Mouse (Mus musculus): Measurements from ENCODE around the gene 6330409D20Rik.

The 6330409D20Rik gene

DNA sequence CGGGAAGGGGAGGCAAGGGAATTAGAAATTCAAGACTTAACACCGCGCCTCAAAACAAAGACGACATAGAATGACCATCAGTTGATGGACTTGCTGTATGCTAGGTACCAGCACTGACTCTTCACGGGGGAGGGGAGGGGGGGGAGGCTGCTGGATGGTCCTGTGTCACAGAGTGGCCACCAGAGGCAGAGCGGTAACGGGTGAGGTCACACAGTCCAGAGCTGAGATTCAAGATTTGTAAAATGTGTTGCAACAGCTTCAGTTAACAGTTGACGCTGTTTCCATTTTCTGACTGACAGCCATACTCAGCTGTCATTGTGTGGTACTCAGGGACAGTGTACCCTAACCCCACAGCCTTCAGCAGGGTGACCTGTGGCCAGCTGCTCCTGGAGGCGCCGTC lies 11.4 kb upstream of the 6330409D20Rik start:
- DNase-seq = no peak

GRCm38 (mm10) chr2:32751665-32752033 lies 10.8 kb upstream of the 6330409D20Rik start:
- DNase-seq = no peak

- peak; percentile 88 for DNase-seq
Observed at GRCm38 (mm10) chr2:32750887-32751664, 10.3 kb upstream of the 6330409D20Rik start.

DNA sequence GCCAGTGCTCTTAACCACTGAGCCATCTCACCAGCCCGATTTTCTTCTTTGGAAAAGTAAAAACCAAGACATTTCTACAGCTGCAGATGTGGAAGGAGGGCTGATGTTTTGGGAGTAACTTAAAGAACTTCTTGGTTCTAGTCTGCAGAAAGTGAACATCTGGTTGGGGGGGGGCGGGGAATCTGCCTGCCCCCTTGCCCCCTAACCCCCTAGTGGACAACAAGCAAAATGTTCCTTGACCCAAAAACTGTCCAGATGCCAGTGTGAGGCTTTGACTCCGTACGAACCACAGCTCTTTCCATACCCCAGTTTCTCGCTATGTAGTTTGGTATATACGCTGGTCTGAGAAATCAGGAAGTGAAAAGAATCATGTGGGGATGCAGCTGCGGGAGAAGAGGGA lies 9.4 kb upstream of the 6330409D20Rik start:
- DNase-seq = no peak

DNA sequence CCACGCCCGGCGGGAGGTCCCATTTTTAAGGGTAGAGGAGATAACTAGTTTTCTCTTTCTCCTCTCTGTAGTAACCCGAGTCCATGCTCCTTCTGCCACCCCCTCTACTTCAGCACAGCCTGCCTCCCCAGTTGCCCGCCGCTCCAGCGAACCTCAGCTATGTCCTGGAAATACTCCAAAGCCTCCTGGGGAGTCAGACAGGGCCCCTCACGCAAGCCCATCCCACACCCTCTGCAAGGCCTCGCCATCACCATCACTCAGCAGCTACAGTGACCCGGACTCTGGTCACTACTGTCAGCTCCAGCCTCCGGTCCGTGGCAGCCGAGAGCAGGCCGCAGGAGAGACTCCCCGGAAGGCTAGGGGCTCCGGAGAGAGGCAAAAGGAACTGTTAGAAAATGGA lies 8.3 kb upstream of the 6330409D20Rik start:
- DNase-seq = no peak

- no peak for DNase-seq
Observed at GRCm38 (mm10) chr2:32744272-32744982, 3.6 kb upstream of the 6330409D20Rik start.

- no peak for DNase-seq
Observed at GRCm38 (mm10) chr2:32742173-32742531, 1.3 kb upstream of the 6330409D20Rik start.

- DNase-seq = no peak
Observed at GRCm38 (mm10) chr2:32741273-32742172, 707 bp upstream of the 6330409D20Rik start.

GRCm38 (mm10) chr2:32739311-32739710 lies 1.5 kb downstream of the 6330409D20Rik start:
- DNase-seq = no peak

DNA sequence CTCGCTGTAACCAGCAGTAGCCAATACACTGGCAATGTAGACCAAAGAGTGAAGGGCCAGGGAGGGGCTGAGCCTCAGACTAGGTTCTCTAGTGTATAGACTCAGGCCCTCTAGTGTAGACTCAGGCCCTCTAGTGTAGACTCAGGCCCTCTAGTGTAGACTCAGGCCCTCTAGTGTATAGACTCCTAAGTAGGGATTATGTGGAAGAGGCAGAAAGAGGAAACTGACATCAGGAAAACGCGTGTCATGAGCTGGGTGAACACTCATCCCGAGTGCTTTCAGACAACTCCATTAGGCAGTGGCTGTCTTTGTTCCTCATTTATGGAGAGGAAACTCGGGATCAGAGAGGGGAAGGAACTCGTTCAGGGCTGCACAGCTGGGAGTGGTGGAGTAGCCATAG lies 3.8 kb downstream of the 6330409D20Rik start:
- no peak for DNase-seq

GRCm38 (mm10) chr2:32736306-32736829 lies 4.4 kb downstream of the 6330409D20Rik start:
- no peak for DNase-seq

- peak; percentile 67 for DNase-seq
Observed at GRCm38 (mm10) chr2:32734933-32735332, 5.9 kb downstream of the 6330409D20Rik start.

- no peak for DNase-seq
Observed at GRCm38 (mm10) chr2:32734480-32734879, 6.3 kb downstream of the 6330409D20Rik start.

- no peak for DNase-seq
Observed at GRCm38 (mm10) chr2:32732695-32733094, 8.1 kb downstream of the 6330409D20Rik start.

- DNase-seq = no peak
Observed at GRCm38 (mm10) chr2:32731911-32732310, 8.9 kb downstream of the 6330409D20Rik start.

DNA sequence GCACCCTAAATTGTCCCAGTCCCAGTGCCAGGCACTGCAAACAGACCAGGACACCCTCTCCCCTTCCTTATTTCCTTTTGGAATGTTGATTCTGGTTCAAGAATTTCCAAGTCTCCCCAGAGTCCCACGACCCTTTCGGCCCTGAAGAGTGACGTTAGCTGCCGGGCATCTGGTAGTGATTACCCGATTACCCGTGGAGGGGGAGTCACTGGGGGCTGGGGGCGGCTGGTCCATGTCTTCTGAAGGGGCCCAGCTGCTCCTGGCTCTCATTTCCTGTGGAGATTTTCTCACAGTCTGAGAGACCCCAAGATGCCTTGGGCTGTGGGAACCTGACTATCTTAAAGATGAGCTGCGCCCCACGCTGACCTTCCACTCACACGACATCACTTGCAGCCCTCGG lies 10.0 kb downstream of the 6330409D20Rik start:
- no peak for DNase-seq

DNA sequence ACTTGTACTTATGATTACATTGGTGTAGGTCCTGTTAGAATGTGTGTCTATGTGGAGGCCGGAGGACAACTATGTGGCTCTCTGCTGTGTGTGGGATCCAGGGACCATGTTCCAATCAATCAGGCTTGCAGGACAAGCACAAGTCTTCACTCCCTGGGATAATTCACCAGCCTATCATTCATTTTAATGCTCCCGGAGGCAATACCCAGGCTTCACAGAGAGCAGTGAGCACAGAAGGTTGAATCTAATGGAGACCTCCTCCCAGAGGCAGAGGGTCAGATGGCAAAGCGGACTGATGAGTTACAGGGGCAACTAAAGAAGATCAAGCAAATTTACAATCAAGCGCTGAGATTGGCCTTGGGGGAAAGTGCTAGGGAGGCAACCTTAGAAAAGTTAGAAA lies 11.3 kb downstream of the 6330409D20Rik start:
- no peak for DNase-seq

DNA sequence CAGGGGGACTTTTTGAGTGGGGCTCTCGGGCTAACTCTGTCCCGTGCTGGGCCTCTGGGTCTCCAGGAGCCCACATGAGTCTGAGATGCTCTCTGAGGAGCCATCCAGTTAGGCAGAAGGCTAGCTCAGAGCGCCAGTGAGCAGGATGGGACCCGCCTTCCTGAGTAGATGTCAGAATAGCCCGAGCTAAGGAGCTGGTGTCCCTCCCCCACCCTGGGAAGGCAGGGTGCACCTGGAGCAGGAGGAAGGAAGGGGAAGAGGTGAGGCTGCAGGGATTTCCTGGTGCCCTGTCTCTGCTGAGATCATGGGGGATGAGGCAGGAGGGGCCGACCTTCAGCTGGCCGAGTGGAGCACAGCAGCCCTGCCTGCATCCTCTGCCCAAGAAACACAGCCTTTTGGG lies 12.4 kb downstream of the 6330409D20Rik start:
- DNase-seq = peak; percentile 60

DNA sequence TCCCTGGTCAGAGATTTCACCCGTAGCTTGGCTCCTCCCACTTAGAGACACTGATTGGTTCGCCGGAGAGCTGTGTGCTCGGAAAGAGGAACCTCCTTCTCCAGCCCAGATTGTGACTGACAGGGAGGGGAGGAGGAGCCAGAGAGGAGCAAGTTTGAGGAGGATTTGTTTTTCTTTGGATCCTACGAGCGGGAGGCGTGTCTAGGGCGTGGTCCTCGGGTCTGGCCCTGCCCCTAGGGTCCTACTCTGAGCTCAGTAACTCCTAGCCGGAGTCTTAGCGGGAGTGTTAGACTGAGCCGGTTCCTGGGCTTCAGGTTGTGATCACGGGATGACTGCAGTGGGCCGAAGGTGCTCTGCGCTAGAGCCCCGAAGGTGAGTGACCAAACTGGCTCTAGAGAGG lies 13.4 kb downstream of the 6330409D20Rik start:
- peak; percentile 96 for DNase-seq

GRCm38 (mm10) chr2:32724832-32725790 lies 15.7 kb downstream of the 6330409D20Rik start:
- DNase-seq = no peak

GRCm38 (mm10) chr2:32724149-32724548 lies 16.7 kb downstream of the 6330409D20Rik start:
- DNase-seq = no peak

- no peak for DNase-seq
Observed at GRCm38 (mm10) chr2:32722581-32722980, 18.2 kb downstream of the 6330409D20Rik start.

Measured in kidney, adult 18-20 months (tissue).